Mouse (Mus musculus): Measurements from ENCODE around the gene Polrmt.

GRCm38 (mm10) chr10:79793738-79794490, 47.5 kb upstream of the Polrmt start:
- TF ChIP-seq CTCF (IDR thresholded peaks at IDR 0.05; ENCODE audit: low read depth), result no peak
- TF ChIP-seq EP300 (IDR thresholded peaks at IDR 0.05; ENCODE audit: low read depth), result no peak
